Mouse (Mus musculus) adrenal gland (tissue): ENCODE measurements around the gene Gm5767.

ENCODE experiments used
- intact Hi-C: fragments of 180-260 bp; cut with DNase I; formaldehyde crosslinking; loops from one replicate; pipeline ENCODE4 v1.15.1; 2025

Gm5767 gene

GRCm38 (mm10) chr16:8699556-8699955, 19.0 kb downstream of the Gm5767 start:
- intact Hi-C loops, result no loop called here

- intact Hi-C loops, result no loop called here
Measured at GRCm38 (mm10) chr16:8700586-8700985, 20.0 kb downstream of the Gm5767 start.

GRCm38 (mm10) chr16:8711998-8712397, 31.4 kb downstream of the Gm5767 start:
- intact Hi-C loops, result no loop called here

- intact Hi-C loops, result no loop called here
Measured at GRCm38 (mm10) chr16:8714851-8715250, 34.3 kb downstream of the Gm5767 start.

- intact Hi-C loops, result no loop called here
Measured at GRCm38 (mm10) chr16:8715513-8716080, 35.0 kb downstream of the Gm5767 start.

- intact Hi-C loops, result no loop called here
Measured at GRCm38 (mm10) chr16:8716300-8716699, 35.7 kb downstream of the Gm5767 start.

- intact Hi-C loops, result no loop called here
Measured at GRCm38 (mm10) chr16:8717744-8718143, 37.2 kb downstream of the Gm5767 start.

GRCm38 (mm10) chr16:8720447-8720846, 39.9 kb downstream of the Gm5767 start:
- intact Hi-C loops, result no loop called here

- intact Hi-C loops, result no loop called here
Measured at GRCm38 (mm10) chr16:8724031-8724430, 43.5 kb downstream of the Gm5767 start.

- intact Hi-C loops, result no loop called here
Measured at GRCm38 (mm10) chr16:8725807-8726206, 45.2 kb downstream of the Gm5767 start.

- intact Hi-C loops, result no loop called here
Measured at GRCm38 (mm10) chr16:8728111-8728748, 47.7 kb downstream of the Gm5767 start.

- intact Hi-C loops, result loop anchor here (10.0 kb wide), 1 partner anchor 103 kb away; the partner anchor contains the start of gene 1810013L24Rik
Measured at GRCm38 (mm10) chr16:8731630-8732029, 51.1 kb downstream of the Gm5767 start.

- intact Hi-C loops, result loop anchor here (10.0 kb wide), 1 partner anchor 102 kb away; the partner anchor contains the start of gene 1810013L24Rik
Measured at GRCm38 (mm10) chr16:8732450-8732849, 51.9 kb downstream of the Gm5767 start.
